Mouse (Mus musculus) urinary bladder, postnatal 14 days (tissue): Measurements from ENCODE around the gene Ghr.

ENCODE experiments used
- DNase-seq: peaks from one replicate; pipeline ENCODE4 v3.0.0; 2021; ENCODE audit warnings: low spot score

The Ghr gene

DNA sequence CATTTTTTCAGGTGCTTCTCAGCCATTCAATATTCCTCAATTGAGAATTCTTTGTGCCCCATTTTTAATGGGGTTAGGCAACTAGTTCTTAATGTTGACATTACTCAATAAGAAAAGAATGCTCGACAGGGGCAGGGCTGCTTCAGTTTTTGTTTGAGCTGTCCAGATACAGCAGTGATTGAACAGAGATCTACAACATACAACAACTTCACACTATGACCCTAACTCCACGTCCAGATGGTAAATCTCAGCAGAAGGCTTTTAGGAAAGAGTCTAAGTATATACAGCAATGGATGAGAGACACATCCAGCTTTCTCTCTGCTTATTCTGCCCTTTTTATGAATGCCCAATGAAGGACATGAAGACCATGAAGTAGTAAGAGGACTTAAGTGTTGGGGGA lies 199.5 kb downstream of the Ghr start:
- no peak for DNase-seq

DNA sequence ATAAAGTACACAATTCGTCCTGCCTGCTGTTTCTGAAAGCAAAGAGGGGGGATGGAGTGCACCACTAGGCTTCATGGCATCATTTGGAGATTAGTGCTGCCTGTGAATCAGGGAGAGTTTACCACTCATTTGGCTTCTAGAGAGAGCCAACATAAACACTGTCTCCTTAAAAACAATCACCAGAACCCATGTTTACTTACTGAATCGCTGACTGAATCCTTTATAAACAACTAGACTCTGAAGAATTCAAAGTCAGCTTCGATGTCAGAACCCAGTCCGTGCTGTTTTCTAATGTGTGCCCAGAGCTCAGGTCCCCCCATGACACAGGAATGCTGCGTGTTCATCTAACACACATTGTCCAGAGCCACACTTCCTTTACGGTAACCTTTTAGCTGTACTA lies 201.9 kb downstream of the Ghr start:
- DNase-seq = no peak

DNA sequence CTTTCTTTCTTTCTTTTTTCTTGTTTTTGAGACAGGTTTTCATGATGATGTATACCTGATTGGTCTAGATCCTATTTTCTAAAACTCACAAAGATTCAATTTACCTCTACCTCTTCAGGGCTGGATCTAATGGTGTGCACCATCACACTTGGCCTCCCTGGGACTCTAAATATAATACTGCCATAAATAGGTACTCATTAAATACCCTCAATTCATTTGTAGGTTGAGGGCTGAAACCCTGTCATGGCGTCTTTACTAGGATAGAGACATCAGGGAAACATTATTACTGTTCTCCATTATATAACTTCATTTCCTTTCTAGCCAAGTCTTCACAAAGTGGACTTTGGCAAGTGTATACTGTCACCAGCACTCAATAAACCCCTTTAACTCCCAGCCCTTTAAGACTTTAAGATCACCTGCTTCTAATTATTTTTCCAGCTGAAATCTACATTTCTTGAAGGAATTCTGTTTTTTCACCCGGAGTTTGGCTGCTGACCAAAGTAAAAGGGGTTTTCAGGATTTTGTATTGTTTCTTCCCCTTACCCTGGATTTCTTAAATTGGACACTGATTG lies 214.9 kb downstream of the Ghr start:
- DNase-seq = no peak

DNA sequence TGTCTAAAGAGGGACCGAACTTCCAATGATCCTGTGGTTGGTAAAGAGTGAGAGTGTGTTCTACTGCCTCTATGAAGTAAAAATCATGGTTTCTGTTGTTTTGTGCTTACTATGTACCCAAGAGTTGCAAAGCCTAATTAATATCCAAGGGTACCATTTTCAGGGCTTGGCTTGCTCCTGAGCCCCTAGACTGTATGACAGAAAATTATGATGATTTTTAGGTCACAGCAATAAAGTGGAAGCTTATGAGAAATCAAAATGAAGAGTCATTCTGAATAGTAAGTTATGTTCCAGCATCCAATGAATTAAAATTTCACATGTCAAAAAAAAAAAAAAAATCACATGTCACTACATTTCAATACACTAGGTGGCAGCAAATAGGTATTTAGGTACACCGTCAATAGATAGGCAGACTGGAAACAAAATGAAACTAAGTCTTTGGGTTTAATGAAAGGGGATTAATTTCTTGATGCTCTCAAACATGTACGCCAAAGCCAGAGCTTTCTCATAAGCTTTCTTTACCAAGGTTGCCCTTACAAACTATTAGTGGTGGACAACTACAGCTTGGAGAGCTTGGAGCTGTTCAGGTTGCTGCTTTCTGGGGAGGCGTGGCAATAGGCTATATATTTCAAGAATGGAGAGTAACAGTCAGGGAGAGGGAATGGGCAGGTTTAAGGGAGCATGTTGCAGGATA lies 227.1 kb downstream of the Ghr start:
- DNase-seq = no peak

DNA sequence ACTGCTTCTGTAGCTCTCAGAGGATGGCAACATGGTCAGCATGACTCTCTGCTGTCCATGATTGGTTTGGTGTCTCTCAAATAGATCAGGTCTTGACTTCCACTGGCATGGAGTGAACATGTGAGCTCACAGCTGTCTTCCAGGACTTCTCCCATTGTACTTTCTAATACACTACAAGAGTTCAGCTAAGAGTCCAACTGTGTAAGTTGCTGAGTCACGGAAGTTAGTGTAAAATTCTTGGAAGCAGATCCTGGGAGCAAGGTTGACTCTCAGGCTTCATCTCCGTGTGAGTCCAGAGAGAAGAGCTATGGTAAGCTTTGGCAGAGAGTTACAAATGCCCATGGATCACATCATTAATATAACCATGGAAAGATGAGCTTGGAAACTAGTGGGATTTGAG lies 229.6 kb downstream of the Ghr start:
- DNase-seq = no peak

DNA sequence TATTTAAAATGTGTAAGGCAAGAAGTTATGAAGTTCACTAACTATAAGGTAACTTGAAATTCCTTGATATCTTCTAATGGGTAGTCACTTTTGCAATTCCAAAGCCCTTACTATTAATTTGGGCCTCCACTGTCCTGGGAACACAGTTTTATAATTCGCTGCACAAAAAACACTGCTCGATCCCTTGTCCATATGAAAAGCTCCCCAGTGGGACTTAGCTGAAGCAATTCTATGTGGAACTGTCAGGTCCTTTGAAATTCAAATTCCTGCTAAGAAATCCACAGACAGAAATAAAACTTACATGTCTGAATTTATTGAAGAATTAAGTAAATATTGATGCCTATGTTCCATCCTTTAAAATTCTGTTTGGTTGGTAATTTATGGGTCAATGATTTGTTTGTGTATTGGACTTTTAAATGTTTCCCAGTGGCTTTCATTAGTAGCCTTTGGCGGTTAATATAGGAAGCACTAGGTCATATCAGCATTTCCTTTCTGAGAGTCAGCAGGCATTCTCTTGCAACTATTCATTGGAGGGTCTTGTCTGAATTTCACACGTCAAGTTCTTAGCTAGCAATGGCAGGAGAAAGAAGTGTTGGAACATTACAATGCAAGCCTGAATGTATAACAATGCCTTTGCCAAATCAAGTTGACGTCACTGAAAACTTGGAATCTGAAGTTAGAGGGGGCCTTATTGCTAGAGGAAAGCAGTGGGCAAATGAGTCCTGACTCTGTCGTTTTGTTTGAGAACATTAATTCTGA lies 233.8 kb downstream of the Ghr start:
- no peak for DNase-seq

DNA sequence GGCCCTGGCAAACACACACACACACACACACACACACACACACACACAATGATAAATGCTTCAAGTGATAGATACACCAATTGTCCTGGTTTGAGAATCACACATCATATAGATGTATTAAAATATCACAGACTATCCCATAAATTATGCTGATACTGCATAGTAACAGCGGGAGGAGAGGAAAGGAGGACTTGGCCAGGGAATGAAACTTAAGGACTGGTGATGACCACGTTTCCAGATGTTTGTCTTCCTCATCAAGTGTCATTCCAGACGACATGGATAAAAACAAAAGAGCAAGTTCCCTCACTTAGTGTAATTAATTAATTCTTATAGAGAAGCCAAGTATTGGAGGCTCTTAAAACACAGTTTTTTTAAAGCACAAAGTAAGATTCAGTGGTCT lies 236.6 kb downstream of the Ghr start:
- no peak for DNase-seq

DNA sequence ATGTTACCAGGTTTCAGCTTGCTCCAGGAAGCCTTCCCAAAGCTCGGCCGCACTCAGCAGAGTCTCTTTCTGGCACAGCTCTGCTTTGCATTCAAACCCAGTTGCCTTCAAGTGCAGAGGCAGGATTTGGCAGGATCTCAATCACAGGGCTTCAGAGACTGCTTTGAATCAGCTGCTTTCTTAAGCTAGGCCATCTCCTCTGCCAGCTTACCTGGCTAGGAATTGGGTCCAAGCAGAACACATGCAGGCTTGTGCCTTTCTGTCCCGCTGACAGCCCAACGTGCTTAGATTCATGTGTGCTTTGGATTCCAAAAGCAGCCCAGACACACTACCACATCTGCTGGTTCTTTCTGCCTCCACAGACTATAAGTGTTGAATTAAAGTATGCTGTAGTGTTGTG lies 238.7 kb downstream of the Ghr start:
- no peak for DNase-seq

DNA sequence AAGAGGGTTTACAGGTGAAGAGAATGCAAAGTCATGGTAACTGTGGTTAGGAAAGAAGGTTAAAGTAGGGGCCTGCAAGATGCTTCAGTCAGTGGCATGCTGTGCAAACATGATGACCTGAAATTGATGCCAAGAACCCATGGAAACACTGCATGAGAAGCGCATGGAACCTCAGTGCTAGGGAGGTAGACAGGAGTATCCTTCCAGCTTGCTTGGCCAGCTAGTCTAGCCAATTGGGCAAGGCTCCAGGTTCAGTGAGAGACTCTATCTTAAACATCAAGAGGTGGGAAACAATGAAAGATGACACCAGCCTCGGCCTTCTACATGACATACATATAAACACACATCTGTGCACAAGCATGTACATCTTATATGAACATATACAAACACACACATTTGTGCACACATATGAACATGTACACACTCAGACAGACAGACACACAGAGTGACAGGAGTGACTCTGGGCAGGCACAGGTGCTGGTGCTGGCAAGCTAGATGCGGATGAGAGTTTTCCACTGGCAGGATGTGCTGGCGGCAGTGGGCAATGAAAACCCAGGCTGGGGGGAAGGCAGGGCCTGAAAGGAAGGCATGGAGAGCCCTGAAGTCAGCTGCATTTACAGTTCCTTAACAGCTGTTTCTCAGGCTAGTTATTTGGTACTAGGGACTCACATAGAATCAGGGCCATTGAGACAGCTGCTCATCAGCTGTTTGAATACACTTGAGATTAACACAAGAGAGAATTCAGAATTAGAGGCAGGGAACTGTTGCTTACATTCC lies 241.3 kb downstream of the Ghr start:
- DNase-seq = peak; percentile 24

DNA sequence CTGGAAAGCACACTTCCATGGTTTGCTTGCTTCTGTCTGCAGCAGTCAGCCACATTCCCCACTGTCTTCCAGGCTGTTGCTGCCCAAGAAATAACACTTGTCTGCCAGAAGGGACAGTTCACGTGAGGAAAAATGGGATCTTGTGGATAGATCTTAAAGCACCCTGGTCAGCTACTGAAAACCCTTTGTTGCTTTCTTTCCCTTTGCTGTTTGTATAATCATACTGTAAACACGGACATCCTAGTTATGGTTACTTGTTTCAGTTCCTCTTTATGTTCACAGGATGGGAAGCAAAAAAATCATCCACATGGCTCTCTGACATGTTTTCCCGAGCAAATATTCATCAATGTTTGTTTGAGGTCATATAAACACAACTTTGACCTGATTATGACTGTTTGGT lies 243.4 kb downstream of the Ghr start:
- no peak for DNase-seq

DNA sequence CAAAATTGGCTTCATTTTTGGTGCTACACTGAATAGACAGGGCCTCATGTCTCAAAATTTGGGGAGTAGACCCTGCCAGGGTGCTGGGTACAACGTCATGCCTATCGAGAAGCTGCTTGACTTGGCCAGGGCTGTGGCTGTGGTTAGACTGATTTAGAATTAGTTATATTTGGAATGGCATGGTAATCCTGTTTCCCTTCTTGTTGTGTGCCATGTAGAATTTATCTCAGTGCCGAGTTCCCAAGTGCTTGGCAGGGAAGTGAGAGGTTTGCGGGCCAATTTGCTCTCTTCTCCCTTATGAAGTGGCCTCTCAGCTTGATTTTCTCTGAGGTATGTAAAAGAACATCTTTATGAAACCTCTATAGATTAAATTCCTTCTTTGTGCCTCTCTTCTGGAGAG lies 250.8 kb downstream of the Ghr start:
- DNase-seq = no peak

DNA sequence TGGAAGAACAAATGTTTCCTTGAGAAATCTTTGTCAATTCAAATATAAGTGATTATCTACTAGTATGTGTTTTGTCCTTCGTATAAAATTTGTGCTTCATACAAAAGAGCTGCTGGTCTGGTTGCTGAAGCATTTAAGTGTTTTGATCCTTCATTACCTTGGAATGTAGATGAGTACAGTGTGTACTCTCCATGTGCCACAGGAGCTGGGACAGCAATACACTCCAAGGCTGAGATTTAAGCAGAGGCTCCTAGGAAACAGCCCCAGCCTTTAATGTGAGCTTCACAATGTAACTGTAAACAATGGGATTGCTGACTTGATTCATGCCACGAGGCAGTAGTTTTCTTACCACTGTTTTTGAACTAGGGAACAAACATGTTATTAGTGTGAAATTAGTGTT lies 251.5 kb downstream of the Ghr start:
- DNase-seq = no peak

DNA sequence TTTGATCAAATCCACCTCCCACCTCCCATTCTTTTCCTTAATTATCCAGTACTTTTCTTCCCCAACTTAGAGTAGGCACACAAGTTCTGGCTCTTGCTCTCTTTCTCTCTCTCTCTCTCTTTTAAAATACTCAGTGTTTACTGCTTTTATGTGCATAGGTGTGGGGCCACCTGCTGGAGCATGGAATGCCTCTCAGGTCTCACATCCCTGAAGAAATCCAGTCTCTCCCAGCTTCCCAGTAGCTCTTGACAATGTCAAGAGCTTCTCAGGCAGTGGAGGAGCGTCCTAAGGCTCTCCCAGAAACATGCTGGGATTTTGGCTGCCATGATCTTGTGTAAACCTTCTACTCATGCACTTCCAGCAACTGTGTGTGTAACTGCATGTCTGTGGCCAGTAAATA lies 253.0 kb downstream of the Ghr start:
- no peak for DNase-seq

DNA sequence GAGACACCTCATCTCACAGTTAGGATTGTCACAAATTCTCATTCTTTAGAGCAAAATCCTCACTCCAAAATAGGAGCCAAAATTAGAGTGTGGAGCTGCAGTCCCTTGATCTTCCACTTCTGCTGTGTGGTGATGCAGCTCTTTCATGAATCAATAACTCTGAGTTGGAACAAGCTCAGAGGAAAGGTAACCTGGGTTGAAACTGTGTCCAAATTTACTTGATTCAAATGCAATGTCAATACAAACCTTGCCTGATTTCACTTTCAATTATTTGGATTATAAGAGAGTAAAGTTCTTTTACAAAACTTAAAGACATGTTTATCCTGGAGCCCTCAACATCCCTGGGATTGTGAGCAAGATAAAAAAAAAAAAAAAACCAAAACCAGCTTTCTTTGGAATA lies 260.3 kb downstream of the Ghr start:
- no peak for DNase-seq

DNA sequence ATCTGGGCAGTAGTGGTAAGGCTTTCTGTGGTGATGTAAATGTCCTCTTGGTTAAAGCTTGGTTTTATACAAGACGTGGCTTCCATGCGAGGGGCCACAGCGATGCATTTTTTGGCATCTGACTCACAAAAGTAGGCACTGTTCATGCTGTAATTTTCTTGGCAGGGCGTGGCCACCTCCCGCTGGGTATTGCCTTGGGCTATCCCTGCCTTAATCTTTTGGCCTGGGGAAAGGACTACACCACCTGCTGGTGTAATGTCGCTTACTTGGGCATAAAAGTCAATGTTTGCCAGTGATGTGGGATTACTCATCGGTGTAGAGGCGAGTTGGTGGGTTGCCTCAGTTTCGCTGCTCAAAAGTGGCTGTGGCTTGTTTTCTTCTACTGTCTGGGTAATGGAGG lies 263.4 kb downstream of the Ghr start:
- no peak for DNase-seq

DNA sequence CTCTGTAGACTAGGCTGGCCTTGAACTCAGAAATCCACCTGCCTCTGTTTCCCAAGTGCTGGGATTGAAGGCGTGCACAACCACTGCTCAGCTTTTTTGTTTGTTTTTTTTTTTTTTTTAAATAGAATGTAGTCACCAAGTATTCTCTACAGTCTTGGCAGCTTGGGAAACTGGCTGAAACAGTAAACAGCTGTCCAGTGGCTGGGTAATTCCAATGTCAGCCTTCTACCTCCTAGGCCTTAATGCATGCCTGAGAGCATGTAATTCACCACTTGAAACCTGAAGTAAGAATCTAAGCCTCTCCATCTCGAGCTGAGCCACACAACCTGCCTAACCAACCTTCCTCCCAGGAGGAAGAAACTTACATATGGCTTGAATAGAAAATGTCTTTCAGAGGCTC lies 266.7 kb downstream of the Ghr start:
- DNase-seq = no peak

DNA sequence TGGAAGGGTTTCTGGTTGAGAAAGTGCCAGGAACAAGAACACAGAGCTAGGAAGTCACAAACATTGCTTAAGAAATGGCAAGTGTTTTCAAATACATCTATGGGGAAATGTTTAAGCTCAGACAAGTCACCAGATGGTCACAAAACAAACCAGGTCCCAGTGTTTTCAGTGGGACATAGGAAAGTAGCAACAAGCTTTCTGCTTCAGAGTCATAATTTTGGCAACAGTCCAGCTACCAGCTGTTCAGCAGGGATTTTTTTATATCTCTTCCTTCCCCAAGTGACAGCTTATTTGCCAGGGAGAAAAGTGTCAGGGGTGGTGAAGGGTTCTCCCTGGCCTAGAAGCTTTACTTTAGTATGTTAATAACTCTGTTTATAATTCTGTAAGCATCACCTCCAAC lies 270.4 kb downstream of the Ghr start:
- no peak for DNase-seq

DNA sequence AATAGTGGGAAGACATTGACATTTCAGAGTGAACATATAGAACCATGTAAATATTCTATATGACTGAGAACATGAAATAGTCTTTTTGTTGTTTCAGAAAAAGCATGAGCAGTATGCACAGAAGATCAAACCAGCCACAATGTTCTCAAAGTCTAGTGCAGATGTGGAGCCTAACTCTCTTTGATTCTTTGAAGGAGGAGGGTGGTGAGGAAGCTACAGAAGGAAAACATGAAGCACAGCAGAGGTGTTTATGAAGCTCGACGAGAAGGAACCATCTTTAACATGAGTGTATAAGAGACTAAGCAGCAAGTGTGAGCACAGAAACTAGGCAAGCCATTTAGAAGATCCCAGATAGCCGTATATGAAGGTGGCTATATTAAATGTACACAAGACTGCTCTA lies 273.4 kb downstream of the Ghr start:
- DNase-seq = no peak

DNA sequence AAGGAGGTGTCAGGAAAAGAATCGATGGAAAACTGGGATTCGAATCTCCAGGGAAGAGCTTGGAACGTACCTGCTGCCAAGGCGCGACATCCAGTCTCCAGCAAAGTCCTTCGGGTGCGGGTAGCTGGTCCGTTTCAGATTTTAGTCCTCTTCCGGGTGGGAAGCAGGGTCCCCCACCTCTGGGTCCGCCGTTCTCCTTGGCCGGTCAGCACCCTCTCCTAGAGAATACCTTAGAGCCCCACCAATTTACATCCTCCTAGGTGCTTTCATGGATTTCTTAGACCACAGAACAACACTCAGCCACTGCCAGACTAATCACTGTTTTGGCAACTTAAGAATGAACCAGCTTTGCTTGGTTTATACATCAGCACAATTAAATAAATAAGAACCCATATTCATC lies 279.9 kb downstream of the Ghr start, which contains the start of gene Ccdc152:
TSS of gene Ccdc152 (minus strand) at position 101 of the 400 bp plus-strand sequence.
- DNase-seq = no peak

DNA sequence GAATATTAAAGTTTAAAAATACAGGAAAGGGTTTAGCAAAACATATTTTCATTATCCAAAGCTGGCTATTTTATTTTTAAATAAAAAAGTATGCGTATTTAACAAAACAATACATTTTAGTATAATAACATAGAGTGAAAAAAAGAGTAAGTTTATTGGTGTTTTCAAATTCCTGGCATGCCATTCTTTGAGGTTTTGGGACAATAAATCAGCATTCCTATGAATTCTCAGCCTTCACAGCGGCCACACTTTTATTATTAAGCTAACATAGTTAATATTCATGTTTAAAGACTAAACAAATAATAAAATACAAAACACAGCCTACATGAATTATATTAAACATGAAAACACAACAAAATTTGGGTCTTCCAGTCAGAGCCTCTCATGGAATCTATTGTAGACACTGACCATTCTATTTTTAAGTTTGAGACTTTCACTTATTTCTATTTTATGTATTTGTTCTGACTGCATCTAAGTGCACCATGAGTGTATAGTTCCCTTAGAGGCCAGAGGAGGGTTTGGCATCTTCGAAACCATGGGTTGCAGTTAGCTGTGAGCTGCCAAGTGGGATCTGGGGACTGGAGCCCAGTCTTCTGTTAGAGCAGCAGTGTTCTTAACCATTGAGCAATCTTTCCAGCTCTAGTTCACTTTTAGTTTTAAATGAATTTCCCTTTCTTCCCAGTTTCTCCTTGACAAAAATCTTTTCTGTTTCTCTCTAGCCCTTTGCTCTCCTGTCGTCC lies 282.8 kb downstream of the Ghr start:
- no peak for DNase-seq

DNA sequence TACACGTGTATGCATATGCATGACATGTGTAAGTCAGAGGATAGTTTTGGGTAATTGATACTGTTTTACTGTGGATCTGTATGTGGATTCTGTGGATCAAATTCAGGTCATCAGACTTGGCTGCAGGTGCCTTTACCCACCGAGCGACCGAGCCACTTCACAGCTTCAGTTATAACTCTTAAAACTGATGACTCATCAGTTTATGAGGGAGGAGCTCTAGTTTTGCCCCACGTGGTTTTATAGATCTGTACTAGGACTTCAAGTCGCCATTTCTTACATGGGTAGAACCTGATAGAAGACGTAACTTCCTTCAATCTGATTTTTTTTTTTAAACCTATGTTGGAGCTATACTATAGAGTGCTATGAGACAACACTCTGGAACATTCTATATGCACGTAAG lies 285.7 kb downstream of the Ghr start:
- DNase-seq = no peak

DNA sequence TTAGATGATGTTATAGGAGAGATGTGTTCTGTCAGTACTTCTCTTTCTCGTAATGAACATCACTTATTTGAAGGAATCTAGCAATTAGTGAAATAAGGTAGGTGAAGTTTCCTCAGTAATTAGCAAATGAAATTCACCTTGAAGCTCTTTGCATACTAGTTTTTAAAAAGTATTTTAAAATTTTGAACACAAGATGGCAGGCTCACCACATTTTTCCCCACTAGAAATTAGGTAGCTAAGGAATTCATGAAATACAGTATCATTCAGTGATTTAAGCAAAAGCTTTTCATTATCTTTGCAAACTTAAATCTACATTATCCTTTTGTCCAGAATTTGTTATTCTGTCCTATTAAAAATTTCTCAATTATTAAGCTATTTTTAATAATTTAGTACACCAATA lies 287.3 kb downstream of the Ghr start:
- no peak for DNase-seq
